Mouse (Mus musculus) c-Kit-positive CD71-negative TER-119-negative erythroid progenitor cells, embryonic 14.5 days (primary cell): Measurements from ENCODE around the gene Depdc1b.

Experiments
- DNase-seq: peaks from one replicate; pipeline ENCODE4 v3.0.0-alpha.2; 2013; ENCODE audit warnings: low read depth

Gene Depdc1b

DNA sequence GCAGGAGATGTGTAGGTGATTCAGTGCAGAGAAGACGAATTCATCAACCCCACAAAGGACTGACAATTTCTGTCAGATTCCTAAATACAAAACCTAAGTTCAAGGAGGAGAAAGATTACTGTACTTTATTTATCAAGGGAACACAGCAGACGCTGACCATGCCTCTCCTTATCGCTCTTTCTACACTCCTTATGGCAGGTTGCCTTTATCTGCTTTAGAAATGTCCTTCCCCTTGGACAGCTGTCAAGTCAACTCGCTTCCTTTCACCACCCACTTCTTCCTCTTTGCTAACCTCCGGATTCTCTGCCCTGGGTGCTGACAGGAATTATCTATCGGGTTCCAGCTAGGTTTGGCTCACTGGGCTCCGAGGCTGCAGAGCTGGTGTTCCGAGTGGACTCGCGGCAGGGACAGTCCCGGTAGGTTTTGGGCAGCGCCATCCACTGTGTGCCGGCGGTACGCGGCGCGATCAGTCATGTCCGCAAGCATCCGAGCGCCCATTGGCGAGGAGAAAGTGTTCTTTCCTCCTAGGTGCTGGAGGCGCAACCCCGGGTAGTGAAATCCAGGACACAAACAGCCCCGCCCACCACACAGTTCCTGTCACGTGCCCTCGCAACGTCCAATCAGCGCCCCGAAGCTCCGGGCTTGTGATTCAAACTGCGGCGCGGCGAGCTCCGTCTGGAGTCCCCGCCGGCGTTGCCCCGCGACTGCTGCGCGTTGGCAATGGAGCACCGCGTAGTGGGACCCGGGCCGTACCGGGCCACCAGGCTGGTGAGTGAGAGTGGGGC is at the start of gene Depdc1b:
TSS of gene Depdc1b (plus strand) at position 631 of the 785 bp plus-strand sequence.
- peak; percentile 90 for DNase-seq

DNA sequence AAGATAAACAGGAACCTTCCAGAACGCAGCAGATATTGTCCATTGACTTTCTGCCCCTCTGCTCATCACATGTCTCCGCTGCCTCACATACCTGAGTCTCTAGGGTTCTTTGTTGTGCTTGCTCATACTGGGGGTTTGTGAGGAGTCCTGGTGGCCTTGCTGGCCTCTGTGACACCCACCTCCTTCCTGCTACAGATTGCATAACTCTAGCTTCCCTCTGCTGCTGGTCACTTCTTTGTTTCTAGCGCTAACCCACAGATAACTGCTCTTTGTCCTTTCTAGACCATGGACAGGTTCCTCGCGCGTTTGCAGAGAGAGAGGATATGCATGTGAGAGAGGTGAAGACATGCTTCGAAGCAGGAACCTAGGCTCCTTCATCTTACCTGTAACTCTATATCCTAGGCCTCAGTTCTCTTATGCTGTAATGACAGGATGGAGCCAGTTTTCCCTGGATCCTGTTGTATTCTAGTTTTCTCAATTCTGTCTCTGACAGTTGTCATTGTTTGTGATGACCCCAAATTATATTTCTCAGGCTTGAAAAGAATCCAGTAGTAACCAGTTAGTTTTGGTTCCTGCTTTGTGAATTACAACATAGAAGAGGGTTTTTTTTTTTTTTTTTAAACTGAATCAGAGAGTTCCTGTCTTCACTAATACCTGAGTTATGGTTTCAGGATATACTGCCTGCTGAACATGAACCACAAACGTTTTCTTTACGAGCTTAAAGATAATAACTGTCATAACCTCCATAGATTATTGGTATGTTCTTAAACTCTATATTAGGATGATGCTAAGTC is 48.1 kb upstream of the Depdc1b start:
- no peak for DNase-seq

DNA sequence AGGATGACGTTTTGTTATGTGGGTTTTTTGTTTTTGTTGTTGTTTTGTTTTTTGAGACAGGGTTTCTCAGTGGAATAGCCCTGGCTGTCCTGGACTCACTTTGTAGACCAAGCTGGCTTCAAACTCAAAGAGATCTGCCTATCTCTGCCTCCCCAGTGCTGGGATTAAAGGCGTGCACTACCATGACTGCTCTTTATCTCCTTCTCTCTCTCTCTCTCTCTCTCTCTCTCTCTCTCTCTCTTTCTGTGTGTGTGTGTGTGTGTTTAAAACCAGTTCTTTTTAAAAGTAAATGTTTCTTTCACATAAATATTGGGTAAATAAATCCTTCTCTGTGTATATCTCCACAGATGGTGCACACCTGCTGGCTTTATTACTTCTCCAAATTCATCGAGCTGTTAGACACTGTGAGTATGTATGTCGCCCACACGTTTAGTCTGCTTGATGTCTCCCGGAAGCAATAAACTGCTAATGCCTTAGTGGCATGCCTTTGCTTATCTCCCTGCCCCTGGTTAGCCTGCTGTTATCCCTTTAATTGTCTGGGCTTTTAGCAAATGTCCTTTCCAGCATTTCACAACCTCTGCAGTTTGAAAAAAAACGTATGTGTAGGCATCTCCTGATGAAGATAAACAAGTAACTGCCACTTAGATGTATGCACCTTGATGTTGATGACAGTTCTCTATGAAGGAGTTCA is 44.5 kb upstream of the Depdc1b start:
- DNase-seq = no peak

DNA sequence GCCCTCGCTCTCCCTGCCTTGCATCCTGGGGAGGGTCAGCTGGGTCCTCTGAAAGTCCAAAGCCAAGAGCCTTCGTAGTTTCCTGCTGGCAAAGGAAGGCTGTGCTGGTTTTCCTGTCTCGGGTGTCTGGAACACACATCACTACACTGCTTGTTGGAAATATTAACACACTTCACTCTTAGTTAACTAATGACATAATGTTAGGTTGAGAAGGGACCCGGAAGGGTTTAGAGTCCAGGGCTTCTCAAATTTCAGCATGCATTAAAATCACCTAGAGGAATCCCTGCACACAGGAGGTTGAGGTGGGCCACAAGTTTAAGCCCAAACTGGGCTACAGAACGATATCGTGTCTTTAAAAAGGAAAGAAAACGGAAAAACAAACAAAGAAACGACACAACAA is 43.8 kb upstream of the Depdc1b start:
- DNase-seq = no peak

DNA sequence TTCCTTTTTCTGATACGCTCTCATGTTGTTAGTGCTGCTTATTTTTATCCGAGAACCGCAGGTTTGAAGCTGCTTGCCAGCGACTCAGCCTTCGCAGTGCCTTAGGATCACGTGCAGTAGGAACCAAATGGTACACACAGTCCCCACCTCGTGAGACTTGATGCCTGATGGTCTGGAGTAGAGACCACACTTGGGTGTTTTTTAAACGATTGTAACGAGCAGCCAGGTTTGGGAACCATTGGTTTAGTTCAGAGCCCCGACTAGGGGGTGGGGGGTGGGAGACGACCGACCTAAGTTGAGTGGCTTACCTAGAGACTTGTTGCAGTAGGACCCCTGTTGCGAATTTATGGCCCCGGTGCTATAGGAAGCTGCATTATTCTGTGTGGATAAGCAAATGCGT is 43.1 kb upstream of the Depdc1b start:
- DNase-seq = no peak

DNA sequence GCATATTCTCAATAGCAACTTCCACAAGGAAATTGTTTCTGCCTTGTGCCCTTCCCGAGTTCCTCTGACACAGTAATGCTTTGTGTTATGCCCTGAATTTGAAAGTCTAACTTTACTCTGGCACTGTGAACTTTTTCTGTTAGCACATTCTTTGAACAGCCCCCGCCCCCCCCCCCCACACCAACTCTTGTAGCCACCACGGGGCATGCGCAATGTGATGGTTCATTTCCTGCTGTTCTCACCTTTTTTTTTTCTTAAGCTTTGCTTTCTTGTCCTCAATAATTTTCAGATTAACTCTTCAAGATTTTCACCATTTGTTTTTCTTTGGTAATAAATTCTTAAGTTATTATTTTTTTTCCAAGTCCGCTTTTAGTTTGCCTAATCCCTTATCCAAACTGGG is 42.7 kb upstream of the Depdc1b start:
- DNase-seq = no peak

DNA sequence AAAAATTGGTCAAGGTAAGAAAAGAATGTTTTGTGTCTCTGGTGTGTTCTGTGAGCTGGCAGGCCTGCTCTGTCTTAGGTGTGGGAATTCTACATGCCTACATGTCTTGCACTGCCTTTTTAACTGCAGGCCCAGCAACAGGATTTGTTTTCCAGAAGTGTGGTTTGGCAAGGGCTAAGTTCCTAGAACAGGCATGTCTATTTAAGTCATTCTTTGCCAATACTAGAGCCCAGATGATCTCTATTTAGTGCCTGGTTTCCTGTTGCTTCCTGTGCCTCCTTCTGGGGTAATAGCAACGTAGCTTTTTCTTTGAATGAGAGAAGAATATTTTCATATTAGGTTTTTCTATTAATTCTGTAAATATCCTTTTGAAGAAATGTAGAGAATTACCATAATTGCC is 39.6 kb upstream of the Depdc1b start:
- no peak for DNase-seq

DNA sequence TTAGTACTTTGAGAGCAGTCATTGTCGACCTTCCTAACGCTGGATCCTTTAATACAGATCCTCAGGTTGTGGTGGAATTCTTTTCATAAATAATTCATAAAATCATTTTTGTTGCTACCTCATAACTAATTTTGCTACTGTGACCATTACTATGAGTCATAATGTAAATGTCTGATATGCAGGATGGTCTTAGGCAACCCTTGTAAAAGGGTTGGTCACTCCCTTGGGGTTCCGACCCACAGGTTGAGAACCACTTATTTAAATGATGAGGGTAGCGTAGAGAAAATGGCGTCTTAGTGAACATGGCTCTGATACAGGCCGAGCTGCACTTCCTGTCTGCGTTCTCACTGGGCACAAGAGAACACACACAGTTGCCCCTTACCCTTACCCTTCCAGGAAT is 38.8 kb upstream of the Depdc1b start:
- DNase-seq = no peak

DNA sequence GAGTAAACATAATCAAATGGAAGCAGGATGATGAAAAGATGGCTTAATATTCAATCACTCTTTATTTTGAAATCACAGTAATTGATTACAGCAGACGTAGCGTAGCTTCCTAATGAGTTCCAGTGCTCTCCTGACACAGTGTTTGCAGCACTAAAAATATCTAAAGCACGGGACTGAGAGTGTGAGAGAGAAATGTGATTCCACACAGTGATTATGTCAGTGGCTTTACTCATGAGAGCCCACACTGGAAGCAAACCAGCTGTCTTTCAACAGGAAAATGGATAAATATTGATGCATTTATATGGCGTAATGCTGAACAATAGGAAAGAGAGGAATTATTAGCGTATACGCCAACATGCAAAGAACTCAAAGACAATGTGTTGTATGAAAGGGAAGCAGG is 37.5 kb upstream of the Depdc1b start:
- DNase-seq = no peak

DNA sequence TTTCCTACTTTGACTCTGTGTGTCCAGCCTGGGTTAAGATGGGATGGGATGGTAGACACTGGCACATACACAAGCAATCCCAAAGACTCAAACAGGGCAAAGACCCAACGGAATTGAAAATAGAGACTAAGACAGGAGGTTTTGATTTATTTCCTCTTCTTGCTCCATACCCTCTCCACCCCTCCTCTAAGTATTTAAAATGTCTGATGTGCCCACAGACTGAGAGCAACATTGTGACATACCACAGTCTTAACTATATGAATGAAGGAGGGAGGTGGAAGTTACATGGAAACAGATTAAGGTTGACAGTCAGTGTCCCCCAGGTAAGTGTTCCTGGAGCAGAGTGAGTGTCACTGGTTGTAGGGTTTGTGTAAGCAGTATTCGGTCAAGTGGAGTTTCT is 31.8 kb upstream of the Depdc1b start:
- DNase-seq = no peak

DNA sequence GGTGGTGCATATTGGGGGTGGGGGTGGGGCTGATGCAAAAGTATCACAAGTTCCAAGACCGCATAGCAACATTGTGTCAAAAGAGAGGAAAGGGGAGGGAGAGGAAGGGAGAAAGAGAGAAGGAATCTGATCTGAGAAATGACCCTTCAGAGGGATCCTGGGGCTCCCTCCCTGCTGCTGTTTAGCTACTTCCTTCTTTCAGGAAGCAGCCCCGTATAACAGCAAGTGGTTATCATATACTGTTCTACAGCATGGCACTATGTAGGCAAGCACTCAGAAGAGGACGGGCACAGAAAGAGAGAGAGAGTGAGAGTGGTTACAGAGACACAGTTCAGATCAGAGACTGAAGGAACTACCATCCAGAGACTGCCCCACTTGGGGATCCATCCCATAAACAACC is 28.2 kb upstream of the Depdc1b start:
- no peak for DNase-seq

DNA sequence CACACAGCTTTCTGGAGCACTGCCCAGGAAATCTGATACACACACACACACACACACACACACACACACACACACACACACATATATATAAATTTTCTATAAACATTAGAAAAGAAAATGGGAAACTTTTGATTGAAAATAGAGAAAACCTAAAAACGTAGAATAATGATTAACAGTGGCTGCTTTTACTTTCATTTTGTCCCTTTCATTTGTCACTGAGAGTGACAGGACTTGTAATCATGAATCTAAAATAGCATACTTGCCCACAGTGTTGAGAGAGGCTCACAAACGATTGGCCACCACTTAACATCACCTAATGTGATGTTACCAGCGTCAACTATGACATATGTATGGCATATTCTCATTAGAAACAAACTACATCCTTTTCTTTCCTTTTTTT is 26.7 kb upstream of the Depdc1b start:
- no peak for DNase-seq

DNA sequence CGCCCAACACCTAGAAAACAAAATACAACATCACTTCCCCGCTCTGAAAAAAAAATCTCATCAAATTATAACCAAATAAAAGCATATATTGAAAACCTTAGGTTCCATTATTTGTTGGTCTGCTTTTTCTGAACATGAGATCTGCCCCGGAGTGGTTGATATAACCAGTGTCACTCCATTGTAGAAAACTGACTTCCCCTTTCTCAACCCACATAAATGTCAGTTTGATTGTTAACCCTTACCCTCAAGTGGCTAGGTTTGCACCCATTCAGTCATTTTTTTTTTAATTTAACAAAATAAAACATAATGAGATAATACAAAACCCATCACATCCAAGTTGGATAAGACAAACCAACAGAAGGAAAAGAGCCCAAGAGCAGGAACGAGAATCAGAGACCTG is 25.8 kb upstream of the Depdc1b start:
- DNase-seq = no peak

DNA sequence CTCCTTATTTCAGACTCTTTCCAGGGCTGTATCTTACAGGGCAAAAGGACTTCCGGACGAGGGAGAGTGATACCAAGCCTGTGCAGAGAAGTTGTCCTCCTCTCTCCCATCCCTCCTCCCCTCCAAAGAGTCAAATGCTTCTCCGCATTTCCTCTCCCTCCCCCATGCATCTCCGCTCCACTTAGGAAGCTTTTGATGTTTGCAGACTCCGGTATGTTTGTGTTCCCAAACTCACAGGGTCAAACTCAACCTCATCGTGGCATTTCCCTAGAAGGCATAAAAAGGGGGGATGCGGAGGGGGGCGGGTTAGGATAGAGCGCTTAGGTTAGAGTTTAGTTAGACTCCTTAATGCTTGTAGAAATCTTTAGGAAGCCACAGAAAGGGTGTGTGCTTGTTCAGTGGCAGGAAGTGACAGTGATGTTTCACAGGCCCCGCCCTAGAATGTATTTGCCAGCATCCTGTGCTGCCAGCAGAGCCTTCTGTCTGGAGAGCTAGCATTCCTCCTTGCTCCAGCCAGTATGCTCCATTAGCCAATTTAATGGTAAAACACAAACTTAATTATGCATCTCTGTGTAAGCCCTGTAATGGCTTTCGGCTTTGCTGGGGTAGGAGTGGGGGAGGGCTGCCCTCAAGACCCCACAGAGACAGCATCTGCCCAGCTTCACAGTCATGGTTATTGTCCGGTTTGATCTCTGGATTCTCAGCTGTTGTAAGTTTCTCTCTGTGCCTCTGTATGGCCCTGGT is 18.6 kb upstream of the Depdc1b start:
- no peak for DNase-seq

DNA sequence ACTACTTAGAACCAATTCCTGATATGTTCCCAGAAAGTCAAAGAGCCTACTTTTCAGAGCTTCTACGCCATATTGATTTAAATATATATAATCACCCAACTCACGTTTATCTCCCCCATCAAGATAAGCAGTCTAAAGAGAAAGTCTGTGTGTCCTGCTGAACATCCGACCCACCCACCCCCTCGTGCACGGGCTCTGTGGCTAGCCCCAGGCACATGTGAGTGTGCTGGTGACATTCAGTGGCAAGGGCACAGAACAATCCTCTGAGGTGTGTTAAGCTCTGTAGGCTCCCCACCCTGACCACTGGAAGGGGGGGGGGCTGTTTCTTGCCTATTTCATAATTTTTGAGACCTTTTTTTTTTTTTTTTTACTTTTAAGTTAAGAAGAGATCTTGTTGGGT is 17.9 kb upstream of the Depdc1b start:
- DNase-seq = no peak

DNA sequence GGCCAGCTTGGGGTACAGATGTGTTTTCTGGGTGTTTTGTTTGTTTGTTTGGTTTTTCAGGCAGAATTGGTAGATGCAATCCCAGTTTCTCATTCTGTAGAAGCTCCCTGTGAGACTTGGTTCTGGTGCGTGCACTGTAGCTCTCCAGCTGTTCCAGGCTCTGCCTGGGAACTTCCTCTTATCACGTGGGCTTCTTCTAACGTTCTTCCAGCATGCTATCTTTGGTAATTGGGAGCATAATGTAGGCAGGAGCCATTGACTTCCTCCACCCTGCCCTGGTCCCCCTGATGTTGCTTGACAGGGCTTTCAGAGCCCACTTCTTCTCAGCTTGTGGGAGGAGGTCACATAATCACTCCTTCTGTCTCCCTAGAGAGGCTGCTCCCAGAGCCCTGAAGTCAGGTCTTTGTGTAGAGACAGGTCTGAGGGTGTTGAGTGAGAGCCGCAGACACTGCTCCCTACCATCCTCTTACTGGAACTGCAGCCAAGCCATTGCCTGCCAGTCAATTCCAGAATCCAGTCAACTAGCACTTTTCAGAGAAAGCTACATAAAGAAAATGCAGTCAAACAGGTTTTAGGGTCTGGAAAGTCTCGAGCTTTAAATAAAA is 15.7 kb upstream of the Depdc1b start:
- DNase-seq = no peak

DNA sequence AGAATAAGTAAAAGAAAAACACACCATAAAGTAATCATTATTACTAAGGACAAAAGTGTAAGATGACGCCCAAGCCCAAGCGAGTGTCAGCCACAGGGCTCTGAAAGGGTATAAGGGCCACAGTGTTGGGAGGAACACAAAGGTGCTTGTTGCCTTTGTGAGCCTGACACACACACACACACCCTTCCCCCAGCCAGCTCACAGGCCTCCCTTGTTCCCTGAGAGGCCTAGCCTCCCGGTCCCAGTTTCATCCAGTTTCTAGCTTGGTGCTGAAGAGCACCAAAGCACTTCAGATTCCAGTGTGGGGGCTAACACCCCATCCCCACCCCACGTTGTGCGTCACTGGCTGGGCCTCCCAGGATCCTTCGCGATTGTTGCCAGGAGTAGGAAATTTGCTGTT is 14.7 kb upstream of the Depdc1b start:
- no peak for DNase-seq

DNA sequence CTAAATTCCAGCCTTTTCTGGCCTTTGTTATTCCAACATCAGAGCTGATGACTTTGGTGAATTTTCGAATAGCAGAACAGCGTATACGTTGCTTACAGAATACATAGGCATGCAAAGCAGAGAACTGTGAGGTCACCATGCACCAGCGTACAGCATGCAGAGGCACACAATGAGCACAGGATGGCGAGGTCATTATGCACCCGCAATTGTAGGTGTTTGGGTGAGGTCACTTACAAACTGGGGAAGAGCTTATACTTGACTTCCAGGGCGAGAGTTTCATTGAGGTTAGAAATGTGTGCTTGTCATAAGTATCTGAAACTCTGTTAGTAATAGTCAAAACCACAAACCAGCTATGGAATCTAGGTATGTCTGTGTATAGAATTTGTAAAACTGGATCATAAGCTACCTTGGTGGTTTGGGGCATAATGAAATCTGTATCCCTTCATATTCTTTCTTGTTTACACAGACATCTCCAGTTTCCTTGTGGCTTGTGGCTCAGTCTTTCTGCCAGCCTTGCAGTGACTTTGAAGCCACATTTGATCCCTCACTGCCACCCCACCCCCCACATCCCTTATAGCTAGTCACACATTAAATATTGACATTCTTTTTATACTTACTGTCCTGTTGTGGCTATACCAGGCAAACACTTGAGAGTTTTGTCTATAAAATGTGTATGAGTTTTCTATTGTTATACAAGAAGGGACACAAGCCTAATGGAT is 13.0 kb upstream of the Depdc1b start:
- DNase-seq = no peak

DNA sequence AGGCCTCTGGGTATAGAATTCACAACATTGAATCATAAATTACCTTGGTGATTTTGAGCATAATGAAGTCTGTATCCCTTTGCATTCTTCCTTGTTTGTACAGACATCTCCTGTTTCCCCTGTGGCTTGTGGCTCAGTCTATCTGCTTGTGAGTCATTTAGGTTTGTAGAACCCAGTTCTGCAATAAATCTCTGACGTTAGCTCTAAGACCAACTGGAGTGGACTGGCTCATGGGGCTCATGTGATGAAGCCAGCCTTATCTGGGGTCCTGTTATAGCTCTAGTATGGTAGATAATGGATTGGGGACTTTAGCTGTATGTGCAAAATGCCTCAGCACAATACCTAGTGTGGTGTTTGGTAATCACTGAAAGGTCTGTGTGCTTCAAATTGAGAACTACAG is 12.3 kb upstream of the Depdc1b start:
- no peak for DNase-seq

DNA sequence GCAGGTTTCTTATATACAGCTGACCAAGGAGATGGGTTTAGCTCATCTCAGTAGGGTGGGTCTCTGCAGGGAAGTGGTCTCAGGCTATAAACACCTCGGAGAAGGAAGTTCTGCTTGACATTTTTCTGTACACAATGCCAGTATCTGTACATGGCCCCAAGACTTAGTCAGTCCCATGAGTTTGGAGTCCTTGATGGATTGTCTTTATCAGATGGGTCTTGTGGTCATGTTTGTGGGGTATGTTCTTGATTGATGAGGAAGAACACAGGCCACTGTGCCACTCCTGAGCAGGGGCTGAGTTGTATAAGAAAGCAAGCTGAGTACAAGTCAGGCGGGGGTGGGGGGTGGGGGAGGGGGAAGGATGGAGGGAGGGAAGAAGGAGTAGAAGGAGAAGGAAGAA is 11.5 kb upstream of the Depdc1b start:
- no peak for DNase-seq

DNA sequence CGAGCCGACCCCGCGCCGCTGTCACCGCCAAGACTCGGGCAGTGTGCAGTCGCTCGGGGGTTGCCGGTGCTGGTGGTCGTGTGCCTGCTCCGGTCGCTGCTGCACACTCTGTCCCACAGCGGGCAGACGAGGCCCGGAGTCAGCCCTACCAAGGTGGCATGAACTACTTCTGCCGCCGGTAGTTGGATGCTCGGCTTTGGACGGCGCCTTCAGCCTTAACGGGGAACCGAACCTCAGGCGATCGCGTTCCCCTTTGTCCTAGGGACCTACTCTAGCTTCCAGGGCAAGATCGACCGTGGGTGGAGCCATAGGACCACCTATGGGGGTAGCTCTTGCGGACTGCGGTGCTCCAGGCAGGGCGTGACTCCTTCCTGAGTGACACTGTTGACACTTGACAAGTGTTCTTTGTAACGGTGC is 363 bp downstream of the Depdc1b start:
- no peak for DNase-seq
